Mouse (Mus musculus) adrenal gland, postnatal 25 days (tissue): ENCODE measurements at regions not wholly inside any gene's neighbourhood (a gene's known extent, or its start where the extent isn't known, plus 50 kb on each side); places are given as distances from the start of the nearest gene placed in this dataset.
"Not testable (repeated sequence)": the region's sequence is repeated elsewhere in the genome, so short reads cannot be mapped to it uniquely, and the experiment has no call there.

Source experiments
- DNase-seq: peaks from one replicate; pipeline ENCODE4 v3.0.0; 2021; ENCODE audit warnings: mixed read lengths

DNA sequence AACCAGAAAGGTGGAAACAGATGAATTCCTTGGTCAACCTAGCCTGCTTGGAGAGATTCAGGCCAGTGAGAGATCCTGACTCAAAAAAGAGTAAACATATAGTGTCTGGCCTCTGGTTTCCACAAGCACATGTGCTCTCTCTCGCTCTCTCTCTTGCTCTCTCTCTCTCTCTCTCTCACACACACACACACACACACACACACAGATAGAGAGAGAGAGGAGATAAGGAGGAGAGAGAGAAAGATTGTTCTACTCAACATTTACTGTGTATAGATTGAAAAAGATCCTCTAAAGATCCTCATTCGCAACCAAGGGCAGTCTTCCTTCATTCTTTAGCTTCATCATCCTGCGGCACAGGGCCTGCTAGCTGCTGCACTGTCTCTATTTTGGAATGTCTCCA, 54.9 kb upstream of the Cdyl start:
- no peak for DNase-seq

- DNase-seq = not testable (repeated sequence)
These were observed 52.6 kb upstream of the Cdyl start for GRCm38 (mm10) chr13:35606857-35607561.

DNA sequence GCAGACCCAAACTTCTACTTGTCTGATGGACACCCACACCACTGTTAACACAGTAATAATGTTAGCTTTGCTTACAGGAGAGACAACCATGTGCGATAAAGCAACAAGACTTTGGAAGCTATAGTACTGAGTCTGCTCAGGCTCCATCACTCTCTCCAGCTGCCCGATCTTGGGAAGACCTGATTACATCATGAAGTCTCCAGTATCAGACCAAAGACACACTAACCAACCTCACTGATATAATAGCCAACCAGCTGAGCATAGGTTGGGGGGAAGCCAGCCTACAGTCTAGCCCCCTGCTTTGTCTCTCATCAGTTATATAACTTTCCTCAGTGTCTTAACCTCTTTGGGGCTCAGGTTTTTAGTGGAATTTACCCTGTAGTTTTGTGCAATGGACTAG, 51.9 kb upstream of the Cdyl start:
- no peak for DNase-seq
